Mouse (Mus musculus): ENCODE results near the gene Slc1a5. TPM values are rescaled to one million over a fixed set of nuclear protein-coding genes. Genes with fewer than 3 reads are reported as not detected.
A peak's percentile ranks its signal among the peaks of the same experiment; 100 is the strongest.

The Slc1a5 gene
- 10 to 100 TPM; 32.5 to 34.9 TPM for total RNA-seq (2021)
- long read RNA-seq, experiment 1, transcript Slc1a5-201 (9 exons, 2,764 nt) = major isoform, 44 of 54 reads
- long read RNA-seq, experiment 1, transcript Slc1a5-202 (8 exons, 2,807 nt) = minor isoform, 5 of 54 reads
- long read RNA-seq, experiment 1, partial matches to known transcripts = 1 of 54 reads
- long read RNA-seq, experiment 1, other reads (novel, unspliced or antisense) = 4 of 54 reads
- long read RNA-seq, experiment 2, transcript Slc1a5-201 (9 exons, 2,764 nt) = major isoform, 59 of 69 reads
- long read RNA-seq, experiment 2, partial matches to known transcripts = 2 of 69 reads
- long read RNA-seq, experiment 2, other reads (novel, unspliced or antisense) = 4 of 69 reads

DNA sequence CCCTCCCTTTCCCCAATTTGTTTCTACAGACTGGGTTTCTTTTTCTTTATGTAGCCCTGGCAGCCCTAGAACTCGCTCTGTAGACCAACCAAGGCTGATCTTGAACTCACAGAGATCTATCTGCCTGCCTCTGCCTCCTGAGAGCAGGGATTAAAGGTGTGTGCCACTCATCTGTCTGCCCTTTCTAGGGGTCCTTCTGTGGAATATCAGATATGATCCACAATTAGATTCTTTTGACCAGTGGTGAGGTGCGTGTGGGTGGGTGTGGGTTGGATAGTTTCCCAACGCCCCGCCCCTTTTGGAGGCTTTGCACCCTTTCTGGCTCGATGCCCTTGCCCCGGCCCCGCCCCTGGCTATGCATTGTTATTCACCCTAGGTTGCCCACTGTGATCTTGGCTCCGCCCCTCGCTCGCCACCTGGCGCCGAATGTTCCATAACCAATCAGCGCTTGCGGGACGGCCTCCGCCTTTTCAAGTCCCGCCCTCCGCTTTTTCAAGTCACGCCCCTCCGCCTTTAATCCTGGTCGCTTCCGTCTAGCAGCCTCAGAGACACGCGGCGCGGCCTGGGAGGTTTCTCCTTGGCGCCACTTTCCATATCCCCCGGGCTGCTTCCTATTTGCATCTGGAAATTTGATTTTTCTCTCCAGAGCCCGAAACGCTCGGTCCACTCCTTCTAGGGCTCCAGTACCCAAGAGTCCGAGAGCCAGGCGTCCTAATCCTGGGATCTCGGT, at the start of gene Slc1a5:
TSS of gene Slc1a5 (plus strand) at position 516 of the 730 bp plus-strand sequence.
- peak; percentile 85 for DNase-seq

DNA sequence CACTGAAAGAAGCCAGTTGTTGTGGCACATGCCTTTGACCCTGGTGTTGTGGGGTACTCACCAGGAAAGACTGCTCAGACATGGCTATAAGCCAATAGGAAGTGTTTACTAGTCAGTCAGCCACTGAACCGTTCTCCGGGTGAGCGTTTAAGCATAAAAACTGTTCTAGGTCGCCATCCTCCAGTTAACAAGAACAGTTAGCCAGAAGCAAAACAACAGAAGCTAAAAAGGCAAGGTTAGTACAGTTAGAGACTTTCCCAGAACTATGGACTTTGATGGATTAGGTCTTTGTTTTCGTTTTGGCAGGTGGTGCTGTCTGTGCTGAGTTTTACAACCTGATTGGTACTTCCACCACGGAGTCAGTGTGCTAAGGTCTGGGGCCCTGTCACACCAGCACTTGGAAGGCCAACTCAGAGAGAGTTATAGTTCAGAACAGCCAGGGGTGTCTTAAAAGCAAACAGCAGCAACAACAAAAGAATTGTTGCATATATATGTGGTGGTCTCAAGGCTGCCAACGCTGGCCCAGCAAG, 49.2 kb upstream of the Slc1a5 start:
- no peak for DNase-seq

DNA sequence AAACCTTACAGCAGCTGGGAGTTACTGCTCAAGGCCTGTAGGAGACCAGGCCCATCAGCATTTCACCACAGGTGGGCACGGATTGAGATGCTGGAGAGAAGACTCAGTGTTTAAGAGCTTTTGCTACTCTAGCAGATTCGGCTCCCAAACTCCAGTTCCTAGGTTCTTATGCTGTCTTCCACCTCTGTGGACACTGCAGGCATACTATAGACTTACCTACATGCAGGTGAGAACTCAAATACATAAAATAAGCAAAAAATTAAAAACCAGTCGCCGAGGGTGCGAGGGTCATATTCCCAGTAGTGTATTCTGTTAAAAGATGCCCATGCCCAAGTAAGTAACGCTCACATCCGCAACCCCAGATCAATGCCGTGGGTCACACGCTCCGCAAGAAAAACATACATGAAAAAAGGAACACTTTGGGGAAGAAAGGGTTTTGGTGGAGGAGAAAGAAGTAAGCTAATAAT, 43.5 kb upstream of the Slc1a5 start:
- no peak for DNase-seq

DNA sequence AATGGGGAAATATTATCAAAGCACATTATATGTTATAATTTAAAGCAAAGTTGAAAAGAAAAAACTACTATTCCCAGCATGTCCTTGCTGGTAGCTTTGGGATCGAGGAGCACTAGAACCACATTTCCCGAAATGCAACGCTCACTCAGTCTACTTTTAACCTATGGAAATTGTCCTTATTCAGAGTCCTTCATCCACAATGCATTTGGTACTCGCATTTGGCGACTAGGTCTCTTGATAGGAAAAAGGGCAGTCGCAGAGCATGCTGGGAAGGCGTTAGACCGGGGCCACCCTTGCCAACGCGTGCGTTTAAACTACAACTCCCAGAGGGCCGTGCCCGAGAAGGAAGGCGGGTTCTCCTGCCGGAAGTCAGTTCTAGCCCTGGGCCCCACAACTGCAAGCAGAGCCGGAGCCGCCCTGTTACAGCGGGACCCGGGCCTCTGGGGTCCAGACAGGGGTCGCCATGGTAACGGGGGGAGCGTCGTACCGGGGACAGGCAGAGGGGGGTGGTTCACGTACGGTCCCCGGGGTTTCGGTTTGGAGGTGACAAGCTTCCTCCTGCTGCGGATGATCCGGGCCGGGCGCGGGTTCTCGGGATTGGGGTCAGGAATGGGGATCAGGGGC, 43.0 kb upstream of the Slc1a5 start, which contains the start of gene Ap2s1:
TSS of gene Ap2s1 (plus strand) at position 338 of the 624 bp plus-strand sequence.
- DNase-seq = peak; percentile 91

DNA sequence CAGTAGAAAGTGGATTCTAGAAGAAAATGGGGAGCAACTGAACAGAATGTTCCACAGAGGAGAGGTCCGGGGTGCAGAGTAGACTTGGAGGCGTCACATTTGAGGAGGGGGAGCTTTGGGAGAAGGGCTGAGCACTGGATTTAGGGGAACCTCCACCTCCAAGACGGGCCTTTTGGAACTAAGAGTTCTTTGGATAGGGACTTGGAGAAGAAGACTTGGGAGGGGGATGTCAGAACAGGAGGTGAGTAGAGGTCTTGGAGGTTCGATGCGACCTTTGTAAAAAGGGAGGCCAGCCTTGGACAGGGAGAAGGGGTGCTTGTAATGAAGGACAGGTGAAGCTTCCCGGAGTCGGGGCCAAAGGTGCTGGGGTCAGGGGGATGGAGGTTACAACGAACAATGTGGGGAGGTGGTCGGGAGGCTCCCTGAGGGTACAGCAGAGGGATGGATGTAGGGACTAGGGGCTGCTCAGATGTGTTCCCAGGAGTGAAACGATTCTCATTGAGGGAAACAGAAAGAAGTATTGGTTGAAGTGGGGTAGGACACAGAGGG, 42.0 kb upstream of the Slc1a5 start:
- no peak for DNase-seq

DNA sequence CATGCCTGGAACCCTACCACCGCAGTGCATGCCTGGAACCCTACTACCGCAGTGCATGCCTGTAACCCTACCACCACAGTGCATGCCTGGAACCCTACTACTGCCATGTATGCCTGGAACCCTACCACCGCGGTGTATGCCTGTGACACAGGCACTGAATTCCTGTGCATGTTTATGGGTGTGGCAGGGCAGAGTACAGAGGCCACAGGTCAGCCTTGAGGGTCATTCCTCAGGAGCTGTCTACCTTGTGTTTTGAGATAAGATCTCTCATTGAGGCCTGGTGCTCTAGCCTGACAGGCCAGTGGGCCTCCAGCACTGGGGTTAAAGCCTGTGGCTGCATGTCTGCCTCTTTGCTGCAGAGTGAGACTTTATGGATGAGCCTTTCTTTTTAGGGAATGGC, 35.8 kb upstream of the Slc1a5 start:
- no peak for DNase-seq

DNA sequence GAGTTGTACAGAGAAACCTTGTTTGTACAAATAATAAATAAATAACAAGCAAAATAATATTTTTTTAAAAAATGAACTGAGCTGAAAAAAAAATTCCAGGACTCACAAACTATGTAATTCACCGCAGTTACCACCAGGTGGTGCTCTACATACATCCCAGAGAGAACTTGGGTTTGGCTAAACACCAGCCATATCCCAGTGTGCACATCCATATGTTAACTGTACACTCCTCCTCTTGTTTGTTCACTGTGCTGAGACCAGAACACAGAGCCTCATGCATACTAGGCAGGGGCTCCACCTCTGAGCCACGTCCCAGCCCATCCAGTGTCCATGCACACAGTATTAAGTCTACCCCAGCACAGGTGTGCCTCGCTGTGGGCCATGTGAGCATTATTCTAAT, 35.0 kb upstream of the Slc1a5 start:
- peak; percentile 48 for DNase-seq

DNA sequence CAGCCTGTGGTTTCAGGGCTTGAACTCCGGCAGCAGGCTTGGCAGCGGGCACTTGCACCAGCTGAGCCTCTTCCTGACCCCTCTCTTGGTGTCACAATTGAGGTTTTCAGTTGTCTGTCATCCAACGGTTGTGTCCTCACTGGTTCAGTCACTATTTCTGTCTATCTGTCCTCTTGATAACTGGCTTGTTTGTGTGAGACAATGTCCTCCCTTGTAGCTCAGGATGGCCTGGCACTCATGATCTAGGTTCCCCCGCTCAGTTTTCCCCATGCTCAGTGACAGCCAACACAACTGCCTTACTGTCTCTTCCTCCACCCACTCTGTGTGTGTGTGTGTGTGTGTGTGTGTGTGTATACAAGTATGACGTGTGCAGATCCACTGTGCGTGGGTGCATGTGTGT, 33.5 kb upstream of the Slc1a5 start:
- DNase-seq = no peak

DNA sequence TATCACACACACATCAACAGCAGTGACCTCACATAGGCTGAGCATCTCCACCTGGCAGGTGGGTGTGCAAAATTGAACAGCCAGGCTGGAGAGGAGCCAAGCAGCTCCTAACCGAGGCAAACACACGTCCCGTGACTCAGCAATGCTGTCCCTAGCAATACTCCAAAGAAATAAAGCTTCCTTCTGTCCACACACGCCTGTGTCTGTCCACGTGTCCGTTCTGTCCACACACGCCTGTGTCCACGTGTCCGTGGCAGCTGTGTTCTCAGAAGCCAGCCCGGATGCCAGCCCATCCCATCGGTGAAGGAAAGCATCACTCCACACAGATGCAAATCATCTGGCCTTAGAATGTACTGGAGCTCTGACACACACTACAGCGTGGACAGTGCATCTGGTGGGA, 29.1 kb upstream of the Slc1a5 start:
- DNase-seq = no peak

DNA sequence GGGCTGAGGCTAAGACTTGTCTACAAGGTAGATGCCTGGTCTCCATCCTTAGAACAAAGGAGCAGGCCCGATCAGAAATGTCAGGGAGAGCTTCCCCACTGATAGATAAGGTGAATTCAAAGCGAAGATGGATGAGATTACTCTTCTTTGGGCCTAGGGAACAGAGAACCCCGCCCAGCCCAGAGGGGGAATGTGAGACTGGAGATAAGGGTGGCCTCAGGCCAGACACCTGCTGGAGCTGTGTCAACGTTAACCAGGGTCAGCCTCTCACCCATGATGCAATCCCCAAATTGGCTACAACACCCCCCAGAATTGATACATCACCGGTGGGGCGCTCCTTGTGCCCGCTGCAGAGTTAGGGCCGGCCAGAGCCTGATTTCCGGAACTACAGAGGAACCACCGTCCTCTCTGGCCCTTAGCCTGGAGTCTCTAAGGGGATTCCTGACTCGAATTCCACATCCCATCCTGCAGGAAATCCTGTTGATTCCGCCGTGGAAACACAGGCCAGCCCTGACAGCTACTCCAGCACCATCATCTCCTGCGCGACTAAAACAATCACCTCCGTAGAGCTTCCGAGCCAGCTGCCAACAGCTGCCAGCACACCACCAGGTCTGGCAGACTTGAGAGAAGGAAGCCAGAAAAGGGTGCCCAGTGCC, 25.6 kb upstream of the Slc1a5 start:
- no peak for DNase-seq

DNA sequence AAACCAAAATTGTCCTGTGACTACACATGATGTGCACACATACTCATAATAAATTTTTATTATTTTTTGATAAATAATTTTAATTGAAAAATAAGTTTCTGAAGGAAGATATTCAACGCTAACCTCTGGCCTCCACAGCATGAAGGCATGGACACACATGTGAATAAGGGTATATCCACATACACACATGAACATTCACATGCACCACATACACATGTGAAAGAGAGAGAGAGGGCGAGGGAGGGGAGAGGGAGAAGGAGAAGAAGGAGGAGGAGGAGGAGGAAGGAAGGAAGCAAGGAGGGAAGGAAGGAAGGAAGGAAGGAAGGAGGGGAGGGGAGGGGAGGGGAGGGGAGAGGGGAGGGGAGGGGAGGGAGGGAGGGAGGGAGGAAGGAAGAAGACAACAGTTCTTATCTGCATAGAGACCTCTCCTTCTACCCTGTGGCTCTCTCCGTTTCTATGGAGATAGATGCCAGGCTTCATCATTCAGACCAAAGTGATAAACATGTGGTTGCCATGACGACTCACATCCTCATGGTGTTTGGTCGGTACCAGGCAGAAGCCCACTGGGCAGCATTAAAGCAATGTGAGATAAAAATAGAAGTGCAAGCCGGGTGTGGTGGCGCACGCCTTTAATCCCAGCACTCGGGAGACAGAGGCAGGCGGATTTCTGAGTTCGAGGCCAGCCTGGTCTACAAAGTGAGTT, 22.1 kb upstream of the Slc1a5 start:
- DNase-seq = no peak

DNA sequence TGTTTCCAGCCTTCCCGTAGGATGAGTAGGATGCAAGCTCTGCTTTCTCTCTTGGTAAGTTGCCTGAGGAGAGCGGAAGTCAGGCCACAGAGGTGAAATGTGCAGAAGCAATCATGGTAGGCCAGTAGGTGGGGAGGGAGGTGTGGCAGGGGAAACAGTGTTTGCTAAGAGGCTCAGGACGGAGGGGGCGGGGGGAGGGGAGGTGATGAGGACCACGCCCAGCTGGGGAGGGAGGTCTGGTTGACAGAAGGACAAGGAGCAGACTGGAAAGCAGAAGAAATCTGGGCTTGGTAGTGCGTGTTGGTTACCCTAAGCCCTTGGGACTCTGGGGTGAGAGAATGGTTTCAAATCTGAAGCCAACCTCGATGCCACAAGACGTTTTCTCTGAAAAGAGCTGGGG, 20.8 kb upstream of the Slc1a5 start:
- DNase-seq = peak; percentile 48

DNA sequence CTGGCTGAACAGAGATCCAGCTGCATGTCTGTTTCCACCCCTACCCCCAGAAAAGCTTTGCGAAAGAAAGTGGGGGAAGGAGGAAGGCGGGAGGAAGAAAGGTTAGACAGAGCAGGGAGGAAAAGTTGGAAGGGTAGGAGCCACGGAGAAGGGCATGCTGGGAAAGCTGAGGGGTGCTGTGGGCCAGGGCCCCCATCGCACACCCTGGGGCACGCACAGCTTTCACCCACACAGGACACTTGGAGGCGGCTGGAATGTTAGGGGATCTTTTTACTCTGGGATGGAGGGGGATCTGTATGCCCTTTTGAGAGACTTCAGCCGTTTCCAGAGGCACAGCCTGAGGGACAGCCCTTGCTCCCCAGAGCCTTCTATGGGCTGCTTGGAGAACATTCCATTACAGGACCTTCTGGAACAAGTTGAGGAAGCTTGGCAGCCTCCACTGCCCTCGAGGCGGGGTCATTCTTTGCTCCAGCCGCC, 20.1 kb upstream of the Slc1a5 start:
- peak; percentile 70 for DNase-seq

DNA sequence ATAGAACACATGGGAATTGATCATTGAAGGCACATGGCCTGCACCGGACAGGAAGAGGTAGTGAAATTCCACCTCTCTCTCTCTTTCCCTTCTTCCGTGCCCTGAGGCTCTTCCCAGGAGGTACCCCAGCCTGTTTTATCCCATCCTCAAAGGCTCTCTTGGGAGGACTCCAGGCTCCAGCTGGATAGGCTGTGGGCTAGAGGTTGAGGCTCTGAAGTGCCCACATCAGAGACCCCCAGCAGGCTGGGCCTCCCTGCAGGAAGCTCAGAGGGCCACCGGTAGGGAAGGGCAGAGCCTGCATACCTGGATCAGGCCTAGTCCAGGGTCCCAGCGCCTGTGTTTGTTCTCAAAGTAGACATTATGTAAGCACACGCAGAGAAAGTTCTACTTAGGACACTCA, 19.5 kb upstream of the Slc1a5 start:
- DNase-seq = no peak

DNA sequence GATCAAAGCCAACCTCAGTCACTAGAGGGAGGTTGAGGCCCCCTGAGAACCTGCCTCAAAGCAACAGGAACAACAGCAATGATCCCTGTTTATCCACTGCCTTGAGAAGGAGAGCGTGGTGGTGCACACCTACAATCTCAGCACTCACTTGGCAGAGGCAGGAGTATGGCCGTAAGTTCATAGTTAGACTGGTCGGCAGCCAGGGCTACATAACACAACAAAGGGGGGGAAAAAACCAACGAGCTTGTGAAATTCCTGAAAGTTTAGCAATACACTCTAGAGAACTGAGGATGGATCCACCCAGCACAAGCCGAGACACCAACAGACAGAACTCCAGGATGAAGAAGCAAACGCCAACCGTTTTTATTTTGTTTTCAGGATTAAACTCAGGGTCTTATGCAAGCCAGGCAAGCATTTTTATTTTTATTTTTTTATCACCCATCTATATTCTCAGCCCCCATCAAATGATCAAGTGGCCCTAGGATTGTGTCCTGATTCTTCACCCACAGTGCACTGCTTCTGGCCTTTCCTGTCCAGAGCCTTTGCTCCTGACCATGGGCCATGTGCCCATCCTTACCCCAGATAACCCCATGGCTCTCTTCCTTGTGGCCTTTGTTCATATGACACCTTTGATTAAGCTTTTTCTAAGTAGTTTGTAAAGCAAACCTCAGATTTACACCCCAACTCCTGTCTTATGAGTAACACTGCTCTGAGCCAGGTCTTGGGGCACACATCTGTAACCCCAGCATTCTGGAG, 17.5 kb upstream of the Slc1a5 start:
- DNase-seq = no peak

DNA sequence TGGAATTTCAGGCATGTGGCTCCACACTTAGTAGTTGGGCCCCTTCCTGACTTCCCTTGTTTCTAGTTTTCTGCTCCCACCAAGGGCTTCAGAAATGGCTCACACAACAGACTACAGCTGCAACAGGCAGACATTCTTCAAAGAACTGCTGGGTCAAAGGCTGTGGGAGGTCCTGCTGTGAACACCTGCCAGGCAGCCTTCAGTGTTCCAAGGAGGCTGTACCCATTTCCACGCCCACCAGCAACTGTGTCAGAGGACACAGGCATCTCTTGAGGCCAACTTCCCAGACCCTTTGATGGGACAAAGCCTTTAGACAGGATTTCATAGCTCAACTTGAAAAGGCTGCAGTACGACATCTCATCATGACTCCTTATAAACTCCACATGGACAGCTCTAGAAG, 14.7 kb upstream of the Slc1a5 start:
- DNase-seq = no peak

DNA sequence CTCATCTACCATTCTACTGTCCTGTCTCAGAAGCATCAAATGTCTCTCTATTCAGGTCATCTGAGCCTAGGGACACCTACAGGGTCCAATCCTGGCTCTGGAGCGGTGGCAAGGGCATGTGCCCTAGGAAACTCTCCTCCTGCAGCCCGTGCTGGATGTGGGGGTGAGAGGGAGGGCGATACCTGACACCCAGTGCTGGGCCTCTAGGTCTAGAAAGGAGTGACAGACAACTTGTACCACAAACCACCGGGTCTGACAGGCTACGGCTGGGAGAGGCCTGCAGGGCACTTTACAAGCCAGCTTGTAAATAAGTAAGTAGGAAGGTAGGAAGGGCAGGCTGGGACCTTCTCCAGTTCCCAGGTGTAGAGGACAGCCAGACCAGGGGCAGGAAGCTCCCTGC, 5.3 kb upstream of the Slc1a5 start:
- DNase-seq = no peak

DNA sequence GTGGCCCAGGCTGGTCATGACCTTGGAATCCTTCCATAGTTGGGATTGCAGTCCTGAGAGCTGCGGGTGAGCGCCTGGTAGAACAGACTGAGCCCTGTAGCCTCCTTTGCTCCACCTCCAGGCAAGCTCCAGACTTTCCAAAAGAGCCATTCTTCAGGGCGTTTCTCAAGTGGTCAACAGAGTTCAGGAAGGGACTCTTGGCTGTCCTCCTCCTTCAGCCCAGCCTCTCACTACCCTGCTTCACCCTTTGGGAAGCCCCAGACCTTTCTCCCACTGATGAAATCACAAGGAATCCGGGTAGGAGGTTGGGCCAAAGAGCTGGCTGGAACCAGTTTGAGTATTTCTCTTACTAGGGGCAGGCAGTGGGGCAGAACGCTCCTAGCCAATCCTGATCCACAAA, 1.1 kb upstream of the Slc1a5 start:
- DNase-seq = no peak

DNA sequence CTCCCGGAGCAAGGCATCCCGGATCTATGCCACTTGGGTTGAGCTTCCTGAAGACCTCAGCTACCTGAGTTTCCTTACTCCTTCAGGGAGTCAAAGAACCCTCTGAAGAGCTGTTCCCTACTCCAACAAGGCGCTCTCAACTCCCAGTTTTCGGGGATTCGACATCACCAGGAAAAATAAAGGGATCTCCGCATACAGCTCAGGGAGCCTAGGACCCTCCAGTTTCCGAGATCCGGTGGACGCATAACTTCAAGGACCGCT, 345 bp downstream of the Slc1a5 start:
- no peak for DNase-seq

DNA sequence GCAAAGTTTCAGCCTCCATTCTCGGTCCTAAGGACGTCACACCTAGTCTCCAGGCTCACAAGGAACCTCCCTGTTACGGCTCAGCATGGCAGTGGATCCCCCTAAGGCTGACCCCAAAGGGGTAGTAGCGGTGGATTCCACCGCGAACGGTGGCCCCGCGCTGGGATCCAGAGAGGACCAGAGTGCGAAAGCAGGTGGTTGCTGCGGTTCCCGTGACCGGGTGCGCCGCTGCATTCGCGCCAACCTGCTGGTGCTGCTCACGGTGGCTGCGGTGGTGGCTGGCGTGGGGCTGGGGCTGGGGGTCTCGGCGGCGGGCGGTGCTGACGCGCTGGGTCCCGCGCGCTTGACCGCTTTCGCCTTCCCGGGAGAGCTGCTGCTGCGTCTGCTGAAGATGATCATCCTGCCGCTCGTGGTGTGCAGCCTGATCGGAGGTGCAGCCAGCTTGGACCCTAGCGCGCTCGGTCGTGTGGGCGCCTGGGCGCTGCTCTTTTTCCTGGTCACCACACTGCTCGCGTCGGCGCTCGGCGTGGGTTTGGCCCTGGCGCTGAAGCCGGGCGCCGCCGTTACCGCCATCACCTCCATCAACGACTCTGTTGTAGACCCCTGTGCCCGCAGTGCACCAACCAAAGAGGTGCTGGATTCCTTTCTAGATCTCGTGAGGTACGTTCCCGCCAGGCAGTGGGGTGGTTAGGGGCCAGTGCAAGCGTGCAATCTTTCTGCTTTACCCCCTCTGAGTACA, 845 bp downstream of the Slc1a5 start:
- peak; percentile 35 for DNase-seq
